Mouse (Mus musculus) kidney, adult 2 months (tissue): ENCODE measurements at regions not wholly inside any gene's neighbourhood (a gene's known extent, or its start where the extent isn't known, plus 50 kb on each side); places are given as distances from the start of the nearest gene placed in this dataset.

Experiments used
- CTCF ChIP-seq: fragments of 200-500 bp; conservative IDR thresholded peaks from 2 replicates; pipeline ENCODE4 v1.5.1; 2011; ENCODE audit warnings: low read depth, mild to moderate bottlenecking, control low read depth, low read length, moderate library complexity, mixed read lengths; ENCODE audit not compliant: insufficient read depth, insufficient read length
- POLR2A ChIP-seq: fragments of 200-500 bp; IDR thresholded peaks from one replicate; pipeline ENCODE4 v1.6.1; 2011; ENCODE audit warnings: low read depth, low read length, control low read depth

- TF ChIP-seq POLR2A (no peak), CTCF (no peak)
Observed at GRCm38 (mm10) chr2:75065304-75065703, 239.7 kb downstream of the Mtx2 start.
